Mouse (Mus musculus) ES-CJ7 (cell line): ENCODE measurements around the gene 2010111I01Rik.

Experiments
- DNase-seq: peaks from one replicate; pipeline ENCODE4 v3.0.0; 2011; ENCODE audit warnings: low read depth, low spot score

Gene 2010111I01Rik

GRCm38 (mm10) chr13:63198038-63198437, 233.3 kb downstream of the 2010111I01Rik start:
- DNase-seq, result no peak

GRCm38 (mm10) chr13:63199588-63199987, 234.9 kb downstream of the 2010111I01Rik start:
- no peak for DNase-seq

DNA sequence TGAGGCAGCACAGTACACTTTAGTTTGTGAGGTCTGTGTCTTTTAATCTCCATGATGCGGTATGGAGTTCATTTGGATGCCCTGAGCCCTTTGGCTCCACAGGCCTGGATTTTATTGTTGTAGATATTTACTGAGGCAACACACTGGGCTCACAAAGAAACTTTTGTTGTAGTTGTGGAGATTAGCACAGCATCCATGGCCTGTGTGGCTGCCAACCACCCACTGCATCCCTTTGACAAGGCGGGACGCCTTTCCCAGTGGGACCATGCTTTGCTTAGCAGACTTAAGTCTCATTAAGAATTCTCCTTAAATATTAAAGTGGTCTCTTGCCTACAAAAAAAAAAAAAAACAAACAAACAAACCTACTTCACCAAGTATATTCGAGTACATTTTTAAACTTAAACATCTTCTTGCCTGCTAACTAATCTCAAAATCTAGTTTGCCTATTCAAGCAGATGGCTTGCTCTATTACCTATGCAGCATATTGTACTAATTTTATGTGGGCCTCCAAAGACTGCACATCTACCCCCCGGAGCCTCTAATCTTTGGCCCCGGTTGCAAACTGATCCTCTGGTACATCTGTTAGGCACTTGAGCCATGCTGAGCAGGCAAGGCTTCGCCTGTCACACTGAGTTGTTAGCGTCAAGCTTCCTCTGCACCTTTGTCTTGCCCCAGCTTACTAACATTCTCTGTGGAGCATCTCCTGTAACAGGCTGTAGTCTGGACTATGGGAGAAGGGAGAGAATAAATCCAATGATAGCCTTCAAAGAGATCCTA, 239.0 kb downstream of the 2010111I01Rik start:
- no peak for DNase-seq

- DNase-seq, result no peak
Measured at GRCm38 (mm10) chr13:63205750-63206149, 241.1 kb downstream of the 2010111I01Rik start.

DNA sequence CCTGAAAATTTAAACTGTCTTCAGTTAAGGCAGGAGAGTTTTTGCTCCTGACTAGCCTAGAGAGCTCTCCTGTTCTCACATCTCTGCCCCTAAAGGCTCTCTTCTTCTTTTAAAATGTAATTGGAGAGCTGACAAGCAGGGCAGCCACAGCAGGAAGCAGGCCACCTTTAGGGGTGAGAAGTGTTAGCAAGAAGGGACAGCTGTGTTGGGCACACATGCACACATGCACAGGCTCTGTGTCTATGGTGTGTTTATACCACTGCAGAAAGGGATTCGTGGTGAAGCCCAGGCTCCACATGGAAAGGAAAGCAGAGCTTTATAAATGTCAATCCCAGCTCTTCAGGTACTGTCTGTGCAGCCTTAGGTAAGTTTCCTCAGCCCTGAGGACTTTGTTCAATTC, 241.7 kb downstream of the 2010111I01Rik start:
- DNase-seq, result no peak

GRCm38 (mm10) chr13:63216537-63216936, 251.8 kb downstream of the 2010111I01Rik start:
- DNase-seq, result peak; percentile 48

DNA sequence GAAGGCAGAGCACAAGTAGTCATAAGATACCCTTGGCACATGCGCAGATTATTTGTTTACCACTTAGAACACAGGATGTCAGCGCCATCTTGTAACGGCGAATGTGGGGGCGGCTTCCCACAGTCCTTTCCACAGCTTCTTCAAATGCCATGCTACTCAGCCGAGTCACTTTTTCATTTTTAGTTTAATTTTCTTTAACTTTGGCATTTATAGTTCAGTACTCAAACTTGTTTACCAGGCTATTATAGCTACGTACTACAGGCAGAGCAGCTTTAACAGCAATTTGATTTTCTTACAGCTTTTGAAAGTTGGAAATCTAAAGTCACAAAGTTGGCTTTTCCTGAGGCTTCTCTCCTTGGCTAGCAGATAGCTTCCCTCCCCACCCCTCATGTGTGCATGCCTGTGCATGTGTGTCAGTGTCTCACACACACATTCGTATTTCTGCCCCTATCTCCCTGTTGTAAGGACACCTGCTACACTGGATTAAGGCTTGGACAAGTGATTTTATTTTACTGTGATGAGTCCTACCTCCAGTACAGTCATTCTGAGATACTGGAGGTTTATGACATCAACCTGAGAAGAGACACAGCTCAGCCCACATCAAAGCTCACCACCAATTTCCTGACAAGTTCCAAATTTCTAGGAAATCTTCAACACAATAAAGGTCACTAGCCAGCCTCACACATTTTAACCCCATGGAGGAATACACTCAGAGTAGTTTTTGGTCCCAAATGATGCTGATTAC, 258.5 kb downstream of the 2010111I01Rik start:
- no peak for DNase-seq

DNA sequence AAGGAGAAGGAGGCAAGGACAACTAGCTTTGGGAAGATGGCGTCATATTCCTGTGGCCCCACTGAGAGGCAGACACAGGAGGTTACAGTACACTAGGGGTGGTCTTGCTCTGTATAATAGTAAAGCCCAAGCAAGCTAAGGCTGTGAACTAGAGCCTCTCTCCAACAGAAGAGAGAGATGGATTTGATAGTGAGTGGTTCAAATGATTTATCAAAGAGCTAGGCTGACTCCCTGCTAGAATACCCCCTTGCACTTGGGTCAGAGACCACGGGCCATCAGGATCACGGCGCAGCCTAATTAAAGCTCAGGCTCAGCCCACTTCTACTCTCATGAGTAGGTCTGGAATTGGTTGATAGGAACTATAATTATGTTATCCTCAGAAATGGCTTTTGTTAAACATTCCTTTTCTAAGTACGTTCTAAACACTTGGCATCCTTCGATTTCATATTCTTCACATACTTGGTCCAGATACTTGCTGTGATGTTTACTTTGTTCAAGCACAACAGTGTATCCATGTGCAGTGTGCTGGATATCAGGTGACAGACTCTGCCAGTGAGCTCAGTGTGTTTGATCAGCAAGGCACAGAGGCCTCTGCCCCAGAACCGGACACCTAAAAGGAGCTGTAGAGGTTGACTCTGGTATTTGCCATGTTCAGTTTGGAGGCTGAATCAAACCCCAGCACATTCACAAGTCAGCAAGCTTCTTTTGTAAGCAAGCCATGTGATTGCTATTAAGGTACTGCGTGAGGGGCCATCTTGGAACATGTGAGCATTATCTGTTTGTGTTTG, 261.3 kb downstream of the 2010111I01Rik start:
- no peak for DNase-seq

- DNase-seq, result no peak
Measured at GRCm38 (mm10) chr13:63227785-63228184, 263.1 kb downstream of the 2010111I01Rik start.

DNA sequence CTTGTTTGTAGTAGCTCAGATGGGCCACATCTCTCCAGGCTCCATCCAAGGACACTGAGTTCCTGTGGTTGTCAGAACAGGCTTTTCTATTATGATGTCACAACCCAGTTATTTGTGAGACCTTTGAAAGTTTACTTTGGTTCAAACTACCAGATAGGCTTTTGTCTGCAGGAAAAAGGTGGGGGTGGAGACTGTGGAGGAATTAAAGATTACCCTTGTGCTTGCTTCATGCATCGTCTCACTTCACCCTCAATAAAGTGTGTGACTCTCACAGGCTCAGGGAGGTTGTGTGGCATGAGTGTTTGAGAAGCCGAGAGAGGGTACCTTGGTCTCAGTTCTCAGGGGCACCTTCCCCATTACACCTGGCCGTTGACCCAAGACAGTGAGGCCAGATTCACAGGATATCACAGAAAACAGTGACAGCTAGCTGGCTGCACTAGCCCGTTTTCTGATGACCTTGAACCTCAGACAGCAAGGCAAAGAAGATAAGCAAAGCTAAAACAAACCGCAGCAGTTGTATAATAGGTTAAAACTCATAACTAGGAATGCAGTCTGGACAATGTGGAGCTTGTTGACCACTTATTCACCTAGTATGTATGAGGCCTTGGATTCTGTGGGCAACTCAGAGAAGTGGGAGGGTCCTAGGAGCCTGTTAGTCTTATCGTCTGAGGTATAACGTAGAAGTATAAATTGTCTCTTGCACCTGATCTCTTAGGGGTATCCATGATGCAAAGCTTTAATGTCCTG, 266.4 kb downstream of the 2010111I01Rik start:
- no peak for DNase-seq

DNA sequence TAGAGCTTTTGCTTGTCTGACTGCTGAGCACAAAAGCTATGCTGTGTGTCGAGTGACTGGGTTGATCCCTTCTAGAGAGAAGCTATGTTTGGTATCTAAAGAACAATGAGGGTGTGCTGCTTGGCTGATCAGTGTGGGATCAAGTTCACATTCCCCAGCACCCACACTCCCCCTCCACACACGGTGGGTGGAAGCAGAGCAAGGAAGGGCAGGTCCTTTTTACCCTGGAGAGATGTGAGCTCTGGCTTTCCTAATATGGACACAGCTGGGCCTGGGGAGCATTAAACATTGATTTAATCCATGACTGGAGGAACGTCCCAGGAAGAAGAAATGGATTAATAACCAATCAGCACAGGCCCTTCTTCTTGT, 267.0 kb downstream of the 2010111I01Rik start:
- no peak for DNase-seq

- no peak for DNase-seq
Measured at GRCm38 (mm10) chr13:63232558-63232957, 267.9 kb downstream of the 2010111I01Rik start.

- peak; percentile 23 for DNase-seq
Measured at GRCm38 (mm10) chr13:63234520-63234919, 269.8 kb downstream of the 2010111I01Rik start.

- no peak for DNase-seq
Measured at GRCm38 (mm10) chr13:63235551-63235950, 270.9 kb downstream of the 2010111I01Rik start.

- no peak for DNase-seq
Measured at GRCm38 (mm10) chr13:63236159-63236893, 271.6 kb downstream of the 2010111I01Rik start.

GRCm38 (mm10) chr13:63238045-63238444, 273.4 kb downstream of the 2010111I01Rik start:
- no peak for DNase-seq

DNA sequence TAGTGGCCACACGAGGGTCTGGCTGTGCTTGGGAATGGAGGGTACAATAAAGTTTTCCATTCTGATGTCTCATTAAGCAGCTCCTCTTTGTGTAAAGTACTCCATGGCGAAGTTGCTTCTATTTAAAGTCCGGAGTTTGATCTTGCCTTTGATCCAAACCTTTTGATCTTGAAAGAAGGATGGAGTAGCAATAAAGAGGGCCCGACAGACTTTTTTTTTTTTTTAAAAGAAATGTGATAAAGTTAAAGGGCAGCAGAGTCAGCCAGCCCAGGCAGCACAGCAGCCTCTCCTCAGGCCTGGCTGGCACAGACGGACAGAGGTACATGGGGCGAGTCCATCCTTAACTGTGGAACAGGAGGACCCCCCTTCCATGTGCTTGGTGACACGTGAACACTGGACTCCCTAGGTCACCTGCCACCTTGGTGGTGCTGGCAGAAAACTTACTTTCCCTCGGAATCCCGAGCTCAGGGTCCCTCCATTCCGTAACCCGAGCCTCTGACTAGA, 274.7 kb downstream of the 2010111I01Rik start:
- no peak for DNase-seq

DNA sequence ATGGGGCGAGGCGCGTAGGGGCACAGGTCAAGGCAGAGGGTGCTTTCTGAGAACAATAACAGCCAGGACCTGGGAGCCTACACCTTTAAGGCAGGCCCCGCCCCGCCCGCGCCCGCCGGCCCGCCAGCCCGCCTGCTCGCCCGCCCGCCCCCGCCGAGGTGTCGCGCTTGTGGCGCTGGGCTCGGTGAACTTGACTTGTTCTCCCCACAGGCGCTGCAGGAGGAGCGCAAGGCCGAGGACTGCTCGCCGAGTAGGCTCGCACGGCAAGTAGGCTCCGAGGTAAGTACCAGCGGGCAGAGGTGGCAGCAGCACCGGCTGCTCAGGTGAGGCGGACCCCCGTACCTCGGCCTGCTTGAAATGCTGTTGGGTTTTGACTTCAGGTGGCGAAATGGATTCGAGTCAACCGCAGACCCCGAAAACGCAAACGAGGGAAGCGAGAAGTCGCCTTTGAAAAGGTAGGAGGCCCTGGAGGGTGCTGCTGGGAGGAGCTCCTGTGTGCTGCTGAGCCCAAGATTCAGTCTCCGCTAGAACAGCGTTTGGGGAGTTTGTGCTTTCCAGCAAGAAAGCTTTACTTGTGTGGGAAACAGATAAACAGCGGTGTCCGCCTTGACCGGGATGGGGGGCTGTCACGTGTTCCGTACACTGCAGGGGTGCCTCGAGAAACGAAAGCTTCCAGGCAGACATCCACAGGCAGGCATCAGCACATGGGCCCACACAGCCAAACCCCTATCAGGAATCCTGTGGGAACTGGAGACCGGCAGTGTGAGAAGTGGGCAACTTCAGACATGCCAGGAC, 275.4 kb downstream of the 2010111I01Rik start:
- peak; percentile 61 for DNase-seq

DNA sequence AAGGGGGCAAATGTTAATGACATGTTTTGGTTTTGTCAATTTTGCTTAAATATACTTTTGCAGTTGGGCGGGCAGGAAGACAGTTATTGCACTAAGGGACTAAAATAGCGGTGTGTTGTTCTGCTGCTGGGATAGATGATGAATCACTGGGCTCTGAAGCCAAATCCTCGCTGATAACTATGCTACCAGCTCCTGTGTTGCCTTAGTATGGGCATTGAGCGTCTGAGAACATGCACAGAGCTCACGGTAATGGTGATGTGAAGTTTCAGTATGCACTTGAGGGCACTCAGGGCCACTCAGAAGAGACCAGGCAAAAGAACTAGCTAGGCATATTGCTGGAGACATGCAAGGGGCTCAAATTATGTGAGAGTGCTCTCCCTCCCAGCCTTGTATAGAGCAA, 276.1 kb downstream of the 2010111I01Rik start:
- DNase-seq, result no peak

- no peak for DNase-seq
Measured at GRCm38 (mm10) chr13:63241665-63242064, 277.0 kb downstream of the 2010111I01Rik start.
